Mouse (Mus musculus): ENCODE data around the gene Phf21a. TPM values are rescaled to one million over a fixed set of nuclear protein-coding genes. Genes with fewer than 3 reads are reported as not detected.
"Not testable (repeated sequence)": the region's sequence is repeated elsewhere in the genome, so short reads cannot be mapped to it uniquely, and the experiment has no call there.

Gene Phf21a
- polyA plus RNA-seq, 1 experiment from 2014 or later, result 20.2 TPM

GRCm38 (mm10) chr2:92390206-92390930, 297.5 kb downstream of the Phf21a start:
- H3K9ac ChIP-seq (ENCODE audit: low read length), result no peak overlapping the region
- 61% methylated on average over 6 of the region's 6 CpGs for WGBS

GRCm38 (mm10) chr2:92391116-92391515, 298.2 kb downstream of the Phf21a start:
- Histone ChIP-seq H3K9ac (ENCODE audit: low read length) (no peak overlapping the region), H3K9me3 (ENCODE audit: control insufficient read depth, low read length) (no peaks in the 10 kb centered on the region), H3K4me3 (ENCODE audit: control insufficient read depth in 1 of 2, insufficient read depth in 1 of 2, low read depth in 1 of 2, low read length in 2 of 2) (no peak overlapping the region), H3K36me3 (ENCODE audit: control insufficient read depth, insufficient read depth, low read length) (peaks cover 2% of the 10 kb centered on the region; the same call in 1 of the 2 replicates), H3K27ac (replicated peaks in 1 of 2; ENCODE audit: control insufficient read depth in 1 of 2, insufficient read depth in 1 of 2, low read depth in 2 of 2, low read length in 2 of 2) (no peak overlapping the region), H3K4me1 (ENCODE audit: control insufficient read depth in 2 of 2, insufficient read depth in 2 of 2, low read length in 2 of 2) (peaks cover 14 to 21% of the 10 kb centered on the region in 2 experiments; a peak in 3 of 4 replicates), H3K27me3 (ENCODE audit: control insufficient read depth, insufficient read depth, low read length) (peaks cover 25% of the 10 kb centered on the region), H3K4me2 (ENCODE audit: low read length) (no peak overlapping the region)
- ATAC-seq (ENCODE audit: insufficient number of reproducible peaks, insufficient read depth, low FRiP score, low read depth), result no peak
- whole genome bisulfite sequencing, result 82% methylated on average over 8 of the region's 8 CpGs

More at GRCm38 (mm10) chr2:92390206-92390930, 297.5 kb downstream of the Phf21a start:
- Histone ChIP-seq H3K4me3 (ENCODE audit: control insufficient read depth in 1 of 2, insufficient read depth in 1 of 2, low read depth in 1 of 2, low read length in 2 of 2) (no peak overlapping the region), H3K36me3 (ENCODE audit: control insufficient read depth, insufficient read depth, low read length) (peaks cover 4% of the 10 kb centered on the region; the same call in 1 of the 2 replicates), H3K9me3 (ENCODE audit: control insufficient read depth, low read length) (no peaks in the 10 kb centered on the region), H3K27ac (replicated peaks in 1 of 2; ENCODE audit: control insufficient read depth in 1 of 2, insufficient read depth in 1 of 2, low read depth in 2 of 2, low read length in 2 of 2) (no peak overlapping the region), H3K4me2 (ENCODE audit: low read length) (no peak overlapping the region), H3K27me3 (ENCODE audit: control insufficient read depth, insufficient read depth, low read length) (peaks cover 25% of the 10 kb centered on the region), H3K4me1 (ENCODE audit: control insufficient read depth in 2 of 2, insufficient read depth in 2 of 2, low read length in 2 of 2) (peaks cover 14 to 21% of the 10 kb centered on the region in 2 experiments; a peak in 3 of 4 replicates)
- ATAC-seq (ENCODE audit: insufficient number of reproducible peaks, insufficient read depth, low FRiP score, low read depth), result no peak

- Histone ChIP-seq H3K9me3 (ENCODE audit: control insufficient read depth, low read length) (no peaks in the 10 kb centered on the region), H3K4me1 (ENCODE audit: control insufficient read depth in 2 of 2, insufficient read depth in 2 of 2, low read length in 2 of 2) (peaks cover 14 to 21% of the 10 kb centered on the region in 2 experiments; a peak in 3 of 4 replicates), H3K4me3 (ENCODE audit: control insufficient read depth in 1 of 2, insufficient read depth in 1 of 2, low read depth in 1 of 2, low read length in 2 of 2) (peak overlapping the region; percentile 8 to 23; a peak in 3 of 4 replicates), H3K27ac (replicated peaks in 1 of 2; ENCODE audit: control insufficient read depth in 1 of 2, insufficient read depth in 1 of 2, low read depth in 2 of 2, low read length in 2 of 2) (no peak overlapping the region), H3K36me3 (ENCODE audit: control insufficient read depth, insufficient read depth, low read length) (no peaks in the 10 kb centered on the region), H3K27me3 (ENCODE audit: control insufficient read depth, insufficient read depth, low read length) (peaks cover 25% of the 10 kb centered on the region), H3K4me2 (ENCODE audit: low read length) (peak overlapping the region; percentile 52), H3K9ac (ENCODE audit: low read length) (peak overlapping the region; percentile 26; the same call in 1 of the 2 replicates)
- WGBS, result 36% methylated on average over 11 of the region's 11 CpGs
- no peak for ATAC-seq (ENCODE audit: insufficient number of reproducible peaks, insufficient read depth, low FRiP score, low read depth)
These were observed 298.9 kb downstream of the Phf21a start for GRCm38 (mm10) chr2:92391703-92392317.

- H3K4me1 ChIP-seq (ENCODE audit: control insufficient read depth in 2 of 2, insufficient read depth in 2 of 2, low read length in 2 of 2), result peaks cover 14 to 21% of the 10 kb centered on the region in 2 experiments; a peak in 3 of 4 replicates
- peaks cover 25% of the 10 kb centered on the region for H3K27me3 ChIP-seq (ENCODE audit: control insufficient read depth, insufficient read depth, low read length)
- no peaks in the 10 kb centered on the region for H3K36me3 ChIP-seq (ENCODE audit: control insufficient read depth, insufficient read depth, low read length)
- peak overlapping the region; percentile 26; the same call in 1 of the 2 replicates for H3K9ac ChIP-seq (ENCODE audit: low read length)
- H3K27ac ChIP-seq (replicated peaks in 1 of 2; ENCODE audit: control insufficient read depth in 1 of 2, insufficient read depth in 1 of 2, low read depth in 2 of 2, low read length in 2 of 2), result no peak overlapping the region
- peak overlapping the region; percentile 52 for H3K4me2 ChIP-seq (ENCODE audit: low read length)
- H3K9me3 ChIP-seq (ENCODE audit: control insufficient read depth, low read length), result no peaks in the 10 kb centered on the region
- ATAC-seq (ENCODE audit: insufficient number of reproducible peaks, insufficient read depth, low FRiP score, low read depth), result no peak
- peak overlapping the region; percentile 8 to 23; a peak in 3 of 4 replicates for H3K4me3 ChIP-seq (ENCODE audit: control insufficient read depth in 1 of 2, insufficient read depth in 1 of 2, low read depth in 1 of 2, low read length in 2 of 2)
- 4% methylated on average over 26 of the region's 26 CpGs for WGBS
These were observed 299.7 kb downstream of the Phf21a start for GRCm38 (mm10) chr2:92392318-92393264.

- 77% methylated on average over 3 of the region's 3 CpGs for WGBS
- Histone ChIP-seq H3K4me1 (ENCODE audit: control insufficient read depth in 2 of 2, insufficient read depth in 2 of 2, low read length in 2 of 2) (peaks cover 5 to 9% of the 10 kb centered on the region in 2 experiments; a peak in 3 of 4 replicates), H3K36me3 (ENCODE audit: control insufficient read depth, insufficient read depth, low read length) (no peaks in the 10 kb centered on the region), H3K4me3 (ENCODE audit: control insufficient read depth in 1 of 2, insufficient read depth in 1 of 2, low read depth in 1 of 2, low read length in 2 of 2) (no peak overlapping the region), H3K27me3 (ENCODE audit: control insufficient read depth, insufficient read depth, low read length) (peaks cover 28% of the 10 kb centered on the region), H3K27ac (replicated peaks in 1 of 2; ENCODE audit: control insufficient read depth in 1 of 2, insufficient read depth in 1 of 2, low read depth in 2 of 2, low read length in 2 of 2) (no peak overlapping the region), H3K9me3 (ENCODE audit: control insufficient read depth, low read length) (no peaks in the 10 kb centered on the region), H3K4me2 (ENCODE audit: low read length) (no peak overlapping the region), H3K9ac (ENCODE audit: low read length) (no peak overlapping the region)
- ATAC-seq (ENCODE audit: insufficient number of reproducible peaks, insufficient read depth, low FRiP score, low read depth), result no peak
These were observed 302.6 kb downstream of the Phf21a start for GRCm38 (mm10) chr2:92395535-92395934.

GRCm38 (mm10) chr2:92397436-92397835, 304.5 kb downstream of the Phf21a start:
- ATAC-seq (ENCODE audit: insufficient number of reproducible peaks, insufficient read depth, low FRiP score, low read depth), result no peak
- Histone ChIP-seq H3K9me3 (ENCODE audit: control insufficient read depth, low read length) (no peaks in the 10 kb centered on the region), H3K27ac (replicated peaks in 1 of 2; ENCODE audit: control insufficient read depth in 1 of 2, insufficient read depth in 1 of 2, low read depth in 2 of 2, low read length in 2 of 2) (no peak overlapping the region), H3K4me2 (ENCODE audit: low read length) (no peak overlapping the region), H3K36me3 (ENCODE audit: control insufficient read depth, insufficient read depth, low read length) (no peaks in the 10 kb centered on the region), H3K27me3 (ENCODE audit: control insufficient read depth, insufficient read depth, low read length) (peaks cover 29% of the 10 kb centered on the region), H3K4me3 (ENCODE audit: control insufficient read depth in 1 of 2, insufficient read depth in 1 of 2, low read depth in 1 of 2, low read length in 2 of 2) (no peak overlapping the region), H3K9ac (ENCODE audit: low read length) (no peak overlapping the region), H3K4me1 (ENCODE audit: control insufficient read depth in 2 of 2, insufficient read depth in 2 of 2, low read length in 2 of 2) (peaks cover 3 to 6% of the 10 kb centered on the region in 2 experiments; a peak in 2 of 4 replicates)
- 55% methylated on average over 1 of the region's 1 CpGs for WGBS

GRCm38 (mm10) chr2:92399877-92400276, 307.0 kb downstream of the Phf21a start:
- not testable (repeated sequence) for ATAC-seq (ENCODE audit: insufficient number of reproducible peaks, insufficient read depth, low FRiP score, low read depth); H3K27me3 ChIP-seq (ENCODE audit: control insufficient read depth, insufficient read depth, low read length)
- 73% methylated on average over 4 of the region's 4 CpGs for WGBS

More at GRCm38 (mm10) chr2:92399877-92400276, 307.0 kb downstream of the Phf21a start:
- H3K36me3 ChIP-seq (ENCODE audit: control insufficient read depth, insufficient read depth, low read length); H3K27ac ChIP-seq (replicated peaks in 1 of 2; ENCODE audit: control insufficient read depth in 1 of 2, insufficient read depth in 1 of 2, low read depth in 2 of 2, low read length in 2 of 2); H3K4me2 ChIP-seq (ENCODE audit: low read length); H3K4me3 ChIP-seq (ENCODE audit: control insufficient read depth in 1 of 2, insufficient read depth in 1 of 2, low read depth in 1 of 2, low read length in 2 of 2); H3K9ac ChIP-seq (ENCODE audit: low read length); H3K9me3 ChIP-seq (ENCODE audit: control insufficient read depth, low read length); H3K4me1 ChIP-seq (ENCODE audit: control insufficient read depth in 2 of 2, insufficient read depth in 2 of 2, low read length in 2 of 2): not testable (repeated sequence)

Data from heart, embryonic 14.5 days (tissue).